Mouse (Mus musculus) yolk sac, embryonic 10.5 days (tissue): ENCODE measurements around the gene Klhl25.
A peak's percentile ranks its signal among the peaks of the same experiment; 100 is the strongest.
"Not testable (repeated sequence)": the region's sequence is repeated elsewhere in the genome, so short reads cannot be mapped to it uniquely, and the experiment has no call there.

Experiments used
- DNase-seq: peaks from one replicate; pipeline ENCODE4 v3.0.0-alpha.2; 2017; ENCODE audit warnings: low spot score

Gene Klhl25

GRCm38 (mm10) chr7:75848115-75848775, at the start of gene Klhl25:
Gene Klhl25 (plus strand): TSS chr7:75848310.
- DNase-seq: peak; percentile 98

GRCm38 (mm10) chr7:75800530-75800929, 47.6 kb upstream of the Klhl25 start:
- no peak for DNase-seq

GRCm38 (mm10) chr7:75801022-75801421, 47.1 kb upstream of the Klhl25 start:
- DNase-seq: no peak

GRCm38 (mm10) chr7:75801621-75802358, 46.3 kb upstream of the Klhl25 start:
- no peak for DNase-seq

GRCm38 (mm10) chr7:75802887-75803286, 45.2 kb upstream of the Klhl25 start:
- DNase-seq: no peak

- DNase-seq: no peak
These were observed 41.9 kb upstream of the Klhl25 start for GRCm38 (mm10) chr7:75806161-75806560.

GRCm38 (mm10) chr7:75806711-75807110, 41.4 kb upstream of the Klhl25 start:
- DNase-seq: no peak

- no peak for DNase-seq
These were observed 40.4 kb upstream of the Klhl25 start for GRCm38 (mm10) chr7:75807460-75808304.

- DNase-seq: no peak
These were observed 27.4 kb upstream of the Klhl25 start for GRCm38 (mm10) chr7:75820687-75821086.

- DNase-seq: no peak
These were observed 25.9 kb upstream of the Klhl25 start for GRCm38 (mm10) chr7:75822087-75822668.

- DNase-seq: no peak
These were observed 25.0 kb upstream of the Klhl25 start for GRCm38 (mm10) chr7:75823071-75823470.

GRCm38 (mm10) chr7:75826360-75827103, 21.6 kb upstream of the Klhl25 start:
- peak; percentile 63 for DNase-seq

- DNase-seq: no peak
These were observed 20.8 kb upstream of the Klhl25 start for GRCm38 (mm10) chr7:75827357-75827756.

- DNase-seq: peak; percentile 80
These were observed 20.3 kb upstream of the Klhl25 start for GRCm38 (mm10) chr7:75827850-75828249.

GRCm38 (mm10) chr7:75828536-75828935, 19.6 kb upstream of the Klhl25 start:
- DNase-seq: no peak

- DNase-seq: no peak
These were observed 17.7 kb upstream of the Klhl25 start for GRCm38 (mm10) chr7:75830251-75831060.

- not testable (repeated sequence) for DNase-seq
These were observed 14.2 kb upstream of the Klhl25 start for GRCm38 (mm10) chr7:75833960-75834359.

GRCm38 (mm10) chr7:75834932-75835631, 13.0 kb upstream of the Klhl25 start:
- not testable (repeated sequence) for DNase-seq

GRCm38 (mm10) chr7:75840071-75840470, 8.0 kb upstream of the Klhl25 start:
- DNase-seq: no peak

GRCm38 (mm10) chr7:75842306-75842705, 5.8 kb upstream of the Klhl25 start:
- DNase-seq: no peak
